Mouse (Mus musculus): ENCODE results near the gene Zdhhc4.
A peak's percentile ranks its signal among the peaks of the same experiment; 100 is the strongest.

Gene Zdhhc4

GRCm38 (mm10) chr5:143272540-143273330 is 56.3 kb downstream of the Zdhhc4 start:
- no peak for DNase-seq

- no peak for DNase-seq
Measured at GRCm38 (mm10) chr5:143272108-143272507, 56.9 kb downstream of the Zdhhc4 start.

GRCm38 (mm10) chr5:143271642-143272041 is 57.4 kb downstream of the Zdhhc4 start:
- DNase-seq: no peak

- DNase-seq: no peak
Measured at GRCm38 (mm10) chr5:143270151-143270519, 58.9 kb downstream of the Zdhhc4 start.

- DNase-seq: peak; percentile 42 to 71
Measured at GRCm38 (mm10) chr5:143269363-143270150, 59.5 kb downstream of the Zdhhc4 start, which contains the start of gene Zfp316. Zfp316 (minus strand) TSS chr5:143270022.

- DNase-seq: no peak
Measured at GRCm38 (mm10) chr5:143268985-143269362, 60.1 kb downstream of the Zdhhc4 start.

- no peak for DNase-seq
Measured at GRCm38 (mm10) chr5:143266794-143267193, 62.3 kb downstream of the Zdhhc4 start.

All from spleen, adult 18-20 months (tissue).